Mouse (Mus musculus) CD8-positive naive resting alpha-beta T cell, adult 2 months (primary cell): ENCODE results near the gene Itpkc.

Experiments
- DNase-seq, 2 experiments: peaks; one replicate each; pipeline ENCODE4 v3.0.0; 2022; ENCODE audit warnings: low read depth in 2 of 2, low spot score in 2 of 2

Gene Itpkc

GRCm38 (mm10) chr7:27166229-27166613 lies 62.2 kb downstream of the Itpkc start:
- DNase-seq, result peak; percentile 67 to 75

- DNase-seq, result no peak
Measured at GRCm38 (mm10) chr7:27165696-27166095, 62.8 kb downstream of the Itpkc start.

DNA sequence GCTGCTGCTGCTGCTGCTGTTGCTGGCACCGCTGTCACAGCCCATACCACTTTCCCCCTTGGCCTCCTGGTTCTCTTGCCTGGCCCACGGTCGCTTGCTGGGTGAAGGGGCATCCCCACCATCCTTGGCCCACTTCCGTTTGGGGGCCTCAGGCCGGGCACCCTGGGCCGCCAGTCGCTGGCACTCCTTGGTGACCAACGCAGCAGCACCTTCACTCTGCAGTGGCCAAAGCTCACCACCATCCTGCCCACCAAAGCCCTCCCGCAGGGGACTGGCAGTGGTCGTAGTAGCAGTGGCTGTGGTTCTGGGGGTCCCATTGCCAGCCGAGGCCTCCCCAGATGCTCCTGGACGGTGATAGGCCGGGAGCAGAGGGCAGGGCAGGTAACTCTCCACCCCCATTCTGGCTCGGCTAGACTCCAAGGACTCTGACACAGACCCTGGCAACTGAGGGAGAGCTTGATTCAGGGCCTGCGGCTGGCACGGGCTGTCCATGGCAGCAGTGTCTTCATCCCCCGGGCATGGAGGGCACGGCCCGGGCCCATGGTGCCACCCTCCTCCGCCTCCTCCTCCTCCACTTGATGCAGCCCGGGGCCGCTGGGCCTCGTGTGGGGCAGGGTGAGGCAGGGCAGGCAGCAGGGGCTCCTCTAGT lies 63.3 kb downstream of the Itpkc start:
- DNase-seq, result no peak

DNA sequence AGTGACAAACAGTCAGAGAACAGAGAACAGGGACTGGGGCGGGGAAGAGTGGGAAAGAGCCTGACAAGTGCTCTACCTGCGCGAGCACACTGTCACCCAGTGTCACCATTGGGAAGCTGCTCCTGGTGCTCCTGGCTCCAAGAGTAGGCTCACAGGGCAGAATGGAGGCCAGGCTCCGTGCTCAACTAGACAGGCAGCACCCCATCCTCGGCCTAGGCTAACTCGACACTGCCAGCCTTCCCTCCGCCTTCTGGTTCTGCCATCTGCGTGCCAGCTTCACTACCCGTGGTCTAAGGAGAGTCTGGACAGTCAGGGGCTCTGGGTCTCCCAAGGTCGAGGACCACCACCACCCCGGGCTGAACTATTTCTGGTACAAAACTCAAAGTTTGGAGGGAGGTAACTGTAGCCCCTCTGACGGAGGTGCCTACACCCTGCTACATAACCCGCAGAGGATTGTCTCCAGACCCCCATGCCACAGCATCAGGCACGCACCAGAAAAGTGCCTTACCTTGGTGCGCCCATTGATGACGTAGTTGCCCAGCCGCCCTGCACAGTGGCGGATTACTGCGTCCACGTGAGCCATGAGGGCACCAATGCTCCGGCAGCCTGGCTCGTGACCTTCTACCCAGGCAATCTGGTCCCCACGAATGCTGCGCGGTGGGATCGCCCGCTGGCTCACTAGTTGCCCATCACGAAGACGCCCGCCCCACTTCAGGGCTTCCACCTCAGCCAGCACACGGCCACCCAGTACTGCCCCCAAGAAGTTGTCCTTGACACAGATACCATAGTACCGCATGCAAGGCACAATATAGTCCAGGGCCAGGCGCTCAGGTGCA lies 64.1 kb downstream of the Itpkc start:
- DNase-seq, result no peak

DNA sequence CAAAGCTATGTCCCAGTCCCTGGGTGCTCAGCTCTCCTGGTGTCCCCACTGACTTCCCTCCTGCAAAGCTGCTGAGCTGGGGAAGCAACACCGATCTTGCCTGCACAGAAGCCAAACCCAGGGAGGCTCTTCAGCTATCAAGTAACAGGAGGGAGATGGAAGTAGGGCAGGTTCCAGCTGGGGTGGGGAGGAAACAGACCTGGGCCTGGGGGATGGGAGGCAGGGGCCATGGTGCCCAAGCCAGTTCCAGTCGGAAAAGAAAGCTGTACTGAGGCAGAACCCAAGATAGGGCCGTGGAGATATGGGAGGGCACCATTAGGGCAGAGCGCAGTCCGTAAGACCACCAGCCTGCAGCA lies 65.0 kb downstream of the Itpkc start:
- no peak for DNase-seq

GRCm38 (mm10) chr7:27162780-27163449 lies 65.5 kb downstream of the Itpkc start:
- no peak for DNase-seq

DNA sequence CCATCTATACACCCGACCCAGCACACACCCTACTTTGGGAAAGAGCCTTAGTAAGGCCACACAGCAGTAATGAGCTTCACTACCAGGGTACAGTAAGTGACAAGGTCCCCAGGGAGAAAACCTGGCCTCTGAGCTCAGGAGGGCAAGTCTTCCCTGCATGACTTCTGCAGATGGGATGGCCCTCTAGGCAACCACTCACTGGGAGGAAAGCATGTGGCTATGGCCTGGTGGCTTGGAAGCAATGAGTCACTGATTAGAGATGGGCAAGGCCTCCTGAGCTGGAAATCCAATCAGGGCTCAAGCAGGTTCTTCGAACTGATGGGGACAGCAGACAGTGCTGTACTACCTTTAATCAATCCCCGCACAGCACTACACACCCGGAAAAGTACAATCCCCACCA lies 66.7 kb downstream of the Itpkc start:
- DNase-seq, result no peak

- no peak for DNase-seq
Measured at GRCm38 (mm10) chr7:27160921-27161320, 67.5 kb downstream of the Itpkc start.

GRCm38 (mm10) chr7:27159882-27160281 lies 68.6 kb downstream of the Itpkc start:
- peak; percentile 87 for DNase-seq

- DNase-seq, result no peak
Measured at GRCm38 (mm10) chr7:27159256-27159655, 69.2 kb downstream of the Itpkc start.

DNA sequence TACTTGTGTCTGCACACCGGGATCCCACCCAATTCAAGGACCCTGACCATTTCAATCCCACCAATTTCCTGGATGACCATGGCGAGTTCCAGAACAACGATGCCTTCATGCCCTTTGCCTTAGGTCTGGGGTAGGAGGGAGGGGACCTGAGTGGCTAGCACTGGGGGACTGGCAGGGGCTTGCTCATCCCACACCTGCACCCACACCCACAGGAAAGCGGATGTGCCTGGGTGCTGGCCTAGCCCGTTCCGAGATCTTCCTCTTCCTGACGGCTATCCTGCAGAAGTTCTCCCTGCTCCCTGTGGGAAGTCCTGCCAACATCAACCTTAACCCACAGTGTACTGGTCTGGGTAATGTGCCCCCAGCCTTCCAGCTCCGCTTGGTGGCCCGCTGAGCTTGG lies 70.3 kb downstream of the Itpkc start:
- no peak for DNase-seq
